Mouse (Mus musculus) embryonic stem cell, embryonic (primary cell): ENCODE data around the gene Aatk.

ENCODE experiments used
- CTCF ChIA-PET, 4 experiments: fragments of 300-600 bp in 2 of 4; fragments of 350-600 bp in 2 of 4; sonication (Branson Sonifier 250); formaldehyde crosslinking; loops; one replicate each; lab custom pipeline; 2022; ENCODE audit warnings: inconsistent platforms in 2 of 4; lab: Charles Lee
- POLR2A ChIA-PET, 4 experiments: fragments of 300-600 bp in 2 of 4; fragments of 350-600 bp in 2 of 4; sonication (Branson Sonifier 250); formaldehyde crosslinking; loops; one replicate each; lab custom pipeline; 2022; ENCODE audit warnings: antibody characterized with exemption in 4 of 4, inconsistent platforms in 1 of 4; lab: Charles Lee

Gene Aatk

DNA sequence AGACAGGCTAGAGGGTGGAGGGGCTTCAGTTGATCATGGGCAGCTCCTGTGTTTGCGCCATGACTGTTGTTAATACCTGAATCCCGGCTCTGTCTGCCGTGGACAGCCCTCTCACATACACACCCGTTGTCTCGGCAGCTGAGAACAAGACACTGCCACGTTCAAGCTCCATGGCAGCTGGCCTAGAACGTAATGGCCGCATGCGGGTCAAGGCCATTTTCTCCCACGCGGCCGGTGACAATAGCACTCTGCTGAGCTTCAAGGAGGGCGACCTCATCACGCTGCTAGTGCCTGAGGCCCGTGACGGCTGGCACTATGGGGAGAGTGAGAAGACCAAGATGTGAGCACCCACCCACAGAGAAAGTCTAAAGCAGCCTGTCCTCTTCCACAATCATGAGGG, 49.6 kb downstream of the Aatk start:
- CTCF ChIA-PET = interaction anchor here in 2 of 4 experiments (0.6 to 1.7 kb wide), 3 partner anchors 16 to 68 kb away, joined by 5 read pairs; no protein-coding TSS in a partner anchor
- POLR2A ChIA-PET = interaction anchor here in 2 of 4 experiments (0.9 to 3.8 kb wide), 5 partner anchors 9 to 60 kb away, joined by 3 to 14 read pairs (median 4); partner anchors contain the start of gene Baiap2 (in 2 of the 2)

DNA sequence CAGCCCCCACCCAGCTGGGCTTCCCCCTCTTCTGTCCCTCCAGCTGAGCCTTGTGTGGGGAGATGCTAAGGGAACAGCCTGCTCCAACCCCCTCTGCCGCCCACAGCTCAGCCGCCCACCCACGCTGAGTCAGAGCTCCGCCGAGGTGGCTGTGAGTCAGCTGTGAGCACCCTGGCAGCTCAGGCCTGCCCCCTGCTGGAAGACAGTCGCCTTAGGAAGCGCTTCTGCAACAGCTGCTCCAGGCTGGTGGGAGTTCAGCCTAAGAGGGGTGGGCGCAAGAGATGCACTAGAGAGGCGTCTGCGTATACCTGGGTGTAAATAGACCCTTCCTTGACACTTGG, 55.7 kb downstream of the Aatk start:
- ChIA-PET CTCF (interaction anchor here (0.5 to 2.7 kb wide), 70 partner anchors 9 to 984 kb away, joined by 3 to 46 read pairs (median 4); partner anchors contain the start of genes Chmp6 (in 2 of the 4), Baiap2 (in 1 of the 4) and Cep131 (in 1 of the 4)), POLR2A (interaction anchor here in 3 of 4 experiments (0.7 to 4.7 kb wide), 30 partner anchors 12 to 95 kb away, joined by 3 to 37 read pairs (median 3); partner anchors contain the start of genes Baiap2 (in 3 of the 3), Cep131 (in 1 of the 3) and Chmp6 (in 1 of the 3))

DNA sequence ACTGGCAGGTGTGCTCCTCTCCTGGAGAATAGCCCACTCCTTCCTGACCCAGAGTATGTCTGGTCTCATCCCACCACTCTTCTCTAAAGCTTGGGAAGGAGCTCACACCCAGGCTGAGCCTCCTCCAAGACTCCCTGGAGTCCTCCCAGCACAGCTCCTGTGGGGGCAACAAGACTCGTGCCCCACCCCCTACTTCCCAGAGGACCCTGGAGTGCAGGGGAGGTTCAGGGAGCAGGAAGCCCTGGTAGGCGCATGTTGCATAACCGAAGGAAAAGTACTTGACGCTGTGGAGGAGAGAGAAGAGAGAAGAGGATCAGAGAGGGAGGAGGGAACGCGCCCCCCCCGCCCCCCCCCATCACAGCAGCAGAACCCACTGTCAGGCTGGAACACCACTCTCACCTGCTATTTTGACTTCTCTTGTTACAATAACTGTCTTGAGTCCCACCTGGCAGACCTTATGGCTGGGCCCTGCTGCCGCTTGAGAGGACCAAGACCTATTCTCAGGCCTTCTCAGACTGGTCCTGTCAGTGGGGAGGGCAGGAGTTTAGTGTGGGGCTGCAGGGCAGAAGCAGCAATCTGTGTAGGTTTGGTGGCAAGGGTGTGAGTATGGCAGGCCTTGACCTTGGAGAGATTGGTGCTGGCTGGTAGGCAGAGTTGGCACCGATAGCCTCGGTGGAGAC, 56.2 kb downstream of the Aatk start:
- POLR2A ChIA-PET = interaction anchor here in 3 of 4 experiments (0.7 to 4.7 kb wide), 24 partner anchors 11 to 96 kb away, joined by 3 to 37 read pairs (median 4); partner anchors contain the start of genes Baiap2 (in 3 of the 3) and Cep131 (in 1 of the 3)
- CTCF ChIA-PET = interaction anchor here (0.5 to 2.7 kb wide), 64 partner anchors 8 to 984 kb away, joined by 3 to 46 read pairs (median 5); partner anchors contain the start of genes Chmp6 (in 2 of the 4), Baiap2 (in 1 of the 4) and Cep131 (in 1 of the 4)

DNA sequence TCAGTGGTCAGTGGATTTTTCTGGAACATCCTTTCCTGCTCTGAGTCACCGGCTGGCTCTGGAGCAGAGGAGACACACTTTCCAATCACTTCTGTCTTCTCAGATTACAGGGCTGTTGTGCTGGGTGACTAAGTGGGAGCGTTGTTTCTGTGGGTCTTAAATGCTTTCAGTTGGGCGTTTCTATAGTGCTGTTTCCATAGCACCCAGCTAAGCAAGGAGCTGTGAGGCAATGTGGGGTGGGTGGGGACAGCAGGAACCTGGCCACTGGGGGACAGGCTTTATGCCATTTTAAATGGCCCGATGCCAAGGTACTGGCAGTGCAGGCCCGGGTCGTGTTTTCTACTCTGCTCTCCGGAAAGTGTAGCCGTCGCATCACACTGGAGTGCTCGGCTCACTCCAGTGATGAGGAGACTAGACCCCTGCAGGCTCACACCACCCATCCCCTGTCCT, 57.8 kb downstream of the Aatk start:
- CTCF ChIA-PET = interaction anchor here in 1 of 4 experiments (0.6 kb wide), 1 partner anchor 27 kb away, joined by 3 read pairs; no protein-coding TSS in a partner anchor

DNA sequence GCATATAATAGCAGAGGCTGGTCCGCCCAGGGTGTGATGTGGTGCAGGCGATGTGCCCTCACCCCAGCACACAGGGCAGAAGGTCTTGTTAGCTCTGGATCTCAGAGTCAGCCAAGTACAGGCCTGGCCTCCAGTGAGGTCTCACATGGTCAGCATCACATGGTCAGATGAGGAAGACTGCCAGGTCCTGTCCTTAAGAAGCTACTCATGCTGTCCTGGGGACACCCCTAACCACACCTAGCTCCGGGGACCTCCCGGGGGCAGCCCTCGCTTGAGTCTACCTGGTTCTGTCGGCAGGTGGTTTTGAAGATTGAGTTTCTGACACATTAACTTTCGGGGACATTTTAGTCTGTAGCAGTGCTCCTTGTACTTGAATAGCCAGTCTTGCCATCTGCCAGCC, 58.6 kb downstream of the Aatk start:
- CTCF ChIA-PET = interaction anchor here in 1 of 4 experiments (0.7 kb wide), 1 partner anchor 52 kb away, joined by 3 read pairs; no protein-coding TSS in a partner anchor
- POLR2A ChIA-PET = interaction anchor here in 2 of 4 experiments (1.1 to 4.7 kb wide), 4 partner anchors 8 to 51 kb away, joined by 3 to 37 read pairs (median 9); partner anchors contain the start of gene Baiap2 (in 1 of the 2)

More for the DNA sequence above, 57.8 kb downstream of the Aatk start:
- POLR2A ChIA-PET = interaction anchor here in 2 of 4 experiments (0.6 to 4.7 kb wide), 5 partner anchors 9 to 560 kb away, joined by 3 to 37 read pairs (median 4); partner anchors contain the start of gene Baiap2 (in 1 of the 2)

DNA sequence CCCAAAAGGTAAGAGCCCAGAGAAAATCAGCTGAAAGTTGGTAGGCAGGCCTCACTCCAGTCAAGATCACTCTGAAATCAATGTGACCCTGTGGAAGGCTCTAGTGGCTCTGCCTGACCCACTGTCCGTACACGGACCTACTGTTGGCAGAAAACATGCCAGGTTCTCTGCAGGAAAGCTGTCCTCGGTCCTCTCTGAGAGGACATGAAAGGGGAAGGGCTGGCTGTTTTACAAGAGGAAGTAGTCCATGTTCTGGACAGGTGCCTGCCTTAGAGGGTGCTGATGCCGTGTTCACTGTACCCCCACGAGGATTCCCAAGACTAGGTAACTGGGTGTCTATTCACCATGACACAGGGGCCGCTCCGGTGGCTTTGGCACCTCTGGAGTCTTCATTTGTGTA, 59.1 kb downstream of the Aatk start:
- ChIA-PET POLR2A (interaction anchor here in 3 of 4 experiments (1.0 to 4.7 kb wide), 7 partner anchors 8 to 56 kb away, joined by 3 to 37 read pairs (median 6); partner anchors contain the start of gene Baiap2 (in 2 of the 3)), CTCF (interaction anchor here in 3 of 4 experiments (0.6 to 1.2 kb wide), 3 partner anchors 52 to 79 kb away, joined by 3 read pairs; no protein-coding TSS in a partner anchor)

DNA sequence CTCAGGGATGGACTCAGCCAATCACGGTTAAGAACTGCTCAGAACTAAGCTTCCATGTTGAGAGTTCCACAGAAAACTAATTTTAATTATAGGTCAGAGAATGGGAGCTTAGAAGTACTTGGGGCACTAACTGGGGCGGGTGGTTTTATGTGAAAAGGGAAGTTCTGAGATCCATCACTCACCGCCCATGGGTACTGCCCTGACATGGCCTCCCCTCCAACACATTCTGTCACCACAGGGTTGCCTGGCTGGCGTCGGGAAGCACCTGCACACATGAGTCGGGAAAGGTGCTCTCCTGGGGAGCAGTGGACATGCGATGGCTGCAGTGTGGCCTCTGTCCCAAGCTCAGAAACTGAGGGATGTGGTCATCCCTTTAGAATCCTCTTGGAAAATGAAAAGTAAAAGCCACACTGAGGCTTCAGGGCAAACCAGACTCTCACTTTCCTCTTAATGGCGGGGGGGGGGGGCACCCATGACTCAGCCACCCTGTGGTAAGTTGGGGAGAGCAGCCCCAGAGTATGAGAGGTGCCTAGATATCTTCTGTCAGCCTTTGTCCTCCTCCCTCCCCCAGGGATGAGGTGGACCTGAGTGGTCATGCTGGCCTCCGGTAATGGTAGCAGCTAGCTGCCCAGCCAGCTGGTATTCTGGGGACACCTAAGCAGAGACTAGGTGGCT, 60.1 kb downstream of the Aatk start:
- ChIA-PET POLR2A (interaction anchor here in 2 of 4 experiments (0.6 to 3.5 kb wide), 8 partner anchors 44 to 559 kb away, joined by 3 to 14 read pairs (median 5); partner anchors contain the start of genes Baiap2 (in 2 of the 2) and Oxld1 (in 1 of the 2)), CTCF (interaction anchor here in 2 of 4 experiments (0.8 to 1.2 kb wide), 2 partner anchors 44 to 78 kb away, joined by 3 to 4 read pairs; partner anchors contain the start of gene Baiap2 (in 1 of the 2))

DNA sequence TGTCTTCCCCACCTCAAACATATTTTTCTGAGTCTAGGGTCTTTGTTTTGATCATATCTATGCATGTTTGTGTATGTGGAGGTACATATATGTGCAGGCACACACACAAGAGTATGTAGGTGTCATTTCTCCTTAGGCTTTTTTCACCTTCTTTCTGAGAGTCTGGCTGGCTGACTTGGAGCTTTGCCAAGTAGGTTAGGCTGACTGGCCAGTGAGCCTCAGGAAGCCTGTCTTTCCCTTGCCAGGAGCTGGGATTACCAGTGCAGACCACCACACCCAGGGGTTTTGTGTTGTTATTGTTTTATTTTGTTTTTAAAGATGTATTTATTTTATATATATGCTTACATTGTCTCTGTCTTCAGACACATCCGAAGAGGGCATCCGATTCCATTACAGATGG, 63.8 kb downstream of the Aatk start:
- POLR2A ChIA-PET = interaction anchor here in 1 of 4 experiments (8.1 kb wide), 1 partner anchor 41 kb away, joined by 38 read pairs; the partner anchor contains the start of gene Baiap2
- CTCF ChIA-PET = interaction anchor here in 1 of 4 experiments (2.3 kb wide), 1 partner anchor 8 kb away, joined by 6 read pairs; no protein-coding TSS in a partner anchor

DNA sequence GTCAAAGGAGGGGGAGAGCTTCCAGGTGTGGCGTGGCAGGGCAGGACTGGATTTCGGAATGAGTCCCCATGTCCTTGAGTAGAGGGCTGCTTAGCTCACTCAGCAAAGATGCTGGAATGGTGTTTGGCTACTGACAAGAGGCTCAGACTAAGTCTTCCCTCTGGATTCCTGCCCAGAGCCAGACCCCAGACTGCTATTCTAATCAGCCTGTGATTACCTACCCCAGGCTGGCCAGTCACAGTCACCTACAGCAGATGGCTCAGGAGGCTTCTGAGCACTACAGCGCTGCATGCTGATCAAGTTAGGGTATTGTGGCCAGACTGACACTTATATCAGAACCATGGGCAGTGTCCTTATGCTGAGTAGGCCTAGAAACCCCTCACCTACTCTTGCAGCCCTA, 64.7 kb downstream of the Aatk start:
- ChIA-PET CTCF (interaction anchor here in 2 of 4 experiments (0.6 to 2.3 kb wide), 4 partner anchors 9 to 951 kb away, joined by 3 to 6 read pairs (median 4); no protein-coding TSS in a partner anchor), POLR2A (interaction anchor here in 3 of 4 experiments (1.0 to 8.1 kb wide), 5 partner anchors 40 to 62 kb away, joined by 3 to 38 read pairs (median 5); partner anchors contain the start of gene Baiap2 (in 3 of the 3))

DNA sequence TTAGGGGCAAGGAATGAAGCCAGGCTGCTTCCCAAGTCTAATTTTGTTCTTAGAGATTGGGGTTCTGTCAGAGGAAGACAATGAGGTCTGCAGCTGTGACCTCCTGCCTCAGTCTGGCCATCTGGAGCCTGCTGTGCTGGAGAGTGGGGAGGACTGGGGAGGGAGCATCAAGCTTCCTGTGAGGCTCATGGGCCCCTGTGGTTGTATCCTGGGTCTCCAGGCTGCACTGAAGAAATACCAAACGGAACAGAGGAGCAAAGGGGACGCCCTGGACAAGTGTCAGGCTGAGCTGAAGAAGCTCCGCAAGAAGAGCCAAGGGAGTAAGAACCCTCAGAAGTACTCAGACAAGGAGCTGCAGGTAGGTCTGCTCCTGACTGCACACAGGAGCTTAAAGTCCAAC, 65.2 kb downstream of the Aatk start:
- CTCF ChIA-PET = interaction anchor here in 2 of 4 experiments (0.6 to 2.3 kb wide), 4 partner anchors 10 to 950 kb away, joined by 3 to 6 read pairs (median 4); no protein-coding TSS in a partner anchor
- POLR2A ChIA-PET = interaction anchor here in 3 of 4 experiments (0.7 to 8.1 kb wide), 6 partner anchors 39 to 169 kb away, joined by 3 to 38 read pairs (median 4); partner anchors contain the start of genes Baiap2 (in 3 of the 3) and Slc38a10 (in 1 of the 3)

DNA sequence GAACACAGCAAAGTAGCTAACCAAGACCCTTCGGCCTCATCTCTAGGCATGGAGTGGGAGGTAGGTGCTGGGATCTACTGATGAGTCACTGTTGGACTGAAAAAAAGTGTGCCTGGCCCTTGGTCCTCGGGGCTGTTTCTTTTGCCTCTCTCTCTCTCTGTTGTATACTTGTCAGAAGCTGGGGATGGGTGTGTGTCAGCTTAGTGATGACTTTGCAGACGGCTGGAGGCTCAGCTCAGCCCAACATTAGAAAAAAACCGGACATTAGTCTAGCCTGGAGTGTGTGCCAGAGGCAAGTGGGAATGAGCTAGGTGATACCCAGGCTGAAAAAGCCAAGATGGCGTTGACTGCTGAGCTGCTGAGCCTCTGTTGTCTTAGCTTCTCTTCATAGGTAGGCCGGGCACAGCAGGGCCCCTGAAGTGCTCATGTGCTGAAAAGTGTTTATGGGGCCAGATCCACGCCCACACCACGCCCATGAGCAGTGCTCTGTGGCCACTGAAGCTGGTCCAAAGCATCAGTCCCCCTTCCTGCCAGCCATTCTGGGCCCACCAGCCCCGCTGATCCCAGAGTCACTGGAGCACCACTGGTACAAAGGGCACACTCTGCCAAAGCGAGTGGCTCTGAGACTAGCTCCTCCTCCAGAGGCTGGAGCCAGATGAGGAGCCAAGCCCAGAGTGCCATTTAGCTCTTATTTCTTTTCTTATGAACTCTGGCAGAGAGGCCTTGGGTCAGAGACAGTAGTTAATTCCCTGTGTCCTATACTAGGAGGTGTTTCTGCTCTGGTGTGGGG, 67.2 kb downstream of the Aatk start:
- CTCF ChIA-PET = interaction anchor here (0.5 to 2.1 kb wide), 9 partner anchors 12 to 605 kb away, joined by 3 to 12 read pairs (median 3); no protein-coding TSS in a partner anchor
- POLR2A ChIA-PET = interaction anchor here (0.5 to 8.1 kb wide), 19 partner anchors 9 to 362 kb away, joined by 3 to 38 read pairs (median 4); partner anchors contain the start of genes Baiap2 (in 3 of the 4) and Slc38a10 (in 1 of the 4)

DNA sequence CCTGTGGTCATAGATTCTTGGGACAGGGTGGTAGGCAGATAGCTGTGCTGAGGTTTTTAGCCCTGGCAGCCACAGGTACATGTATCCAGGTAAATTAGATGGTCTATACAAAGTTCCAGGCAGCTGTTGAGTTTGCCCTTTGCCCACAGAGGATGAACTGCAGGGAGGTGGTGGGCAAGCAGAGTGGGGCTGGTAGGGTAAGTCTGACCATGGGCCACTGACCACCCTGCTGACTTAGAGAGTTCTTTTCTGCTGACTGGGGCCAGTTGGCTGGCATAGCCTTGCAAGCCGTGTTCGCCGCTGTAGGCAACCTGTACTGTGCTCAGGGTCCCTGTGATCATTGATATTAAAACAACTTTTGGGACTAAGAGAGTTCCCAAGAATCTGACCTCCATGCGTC, 68.3 kb downstream of the Aatk start:
- ChIA-PET POLR2A (interaction anchor here in 3 of 4 experiments (1.3 to 8.1 kb wide), 4 partner anchors 20 to 37 kb away, joined by 3 to 38 read pairs (median 6); partner anchors contain the start of gene Baiap2 (in 2 of the 3)), CTCF (interaction anchor here in 1 of 4 experiments (0.5 kb wide), 1 partner anchor 29 kb away, joined by 8 read pairs; no protein-coding TSS in a partner anchor)

DNA sequence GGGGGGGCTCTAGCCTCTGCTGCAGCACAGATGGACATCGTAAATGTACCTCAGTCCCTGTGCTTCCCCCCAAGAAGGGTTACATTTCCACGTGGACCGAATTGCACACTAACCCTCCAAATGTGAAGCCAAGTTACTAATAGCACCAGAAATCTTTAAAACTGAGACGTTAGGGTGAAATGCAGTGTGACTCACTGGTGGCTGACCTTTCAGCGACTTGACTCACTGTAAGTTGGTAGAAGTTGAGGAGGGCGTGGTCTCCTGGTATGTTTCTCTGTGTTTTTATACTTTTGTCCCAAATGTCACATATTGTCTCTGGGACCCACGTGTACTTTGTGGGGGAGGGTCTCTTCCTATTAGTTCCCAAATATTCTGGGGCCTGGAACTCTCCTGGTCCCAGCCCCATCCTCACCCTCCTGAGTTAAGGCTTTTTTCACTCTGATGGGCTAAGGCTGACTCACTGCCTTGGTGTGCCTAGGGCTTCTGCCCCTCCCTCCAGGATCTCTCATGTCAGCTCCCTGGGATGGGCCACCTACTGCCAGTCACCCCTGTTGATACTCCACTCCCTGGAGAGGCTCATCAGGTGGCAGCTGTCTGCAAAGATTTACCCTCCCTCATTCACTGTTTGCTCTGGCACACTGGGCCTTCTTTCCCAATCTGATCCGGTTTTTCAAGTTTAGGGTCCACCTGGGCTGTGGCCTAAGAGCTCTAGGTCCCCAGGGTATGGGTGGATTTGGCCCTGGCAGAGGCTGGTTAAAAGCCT, 71.0 kb downstream of the Aatk start:
- ChIA-PET POLR2A (interaction anchor here in 2 of 4 experiments (0.7 to 8.1 kb wide), 5 partner anchors 12 to 38 kb away, joined by 3 to 38 read pairs (median 4); partner anchors contain the start of gene Baiap2 (in 2 of the 2)), CTCF (interaction anchor here in 1 of 4 experiments (0.6 to 1.5 kb wide), 2 partner anchors 27 to 59 kb away, joined by 3 read pairs; no protein-coding TSS in a partner anchor)

DNA sequence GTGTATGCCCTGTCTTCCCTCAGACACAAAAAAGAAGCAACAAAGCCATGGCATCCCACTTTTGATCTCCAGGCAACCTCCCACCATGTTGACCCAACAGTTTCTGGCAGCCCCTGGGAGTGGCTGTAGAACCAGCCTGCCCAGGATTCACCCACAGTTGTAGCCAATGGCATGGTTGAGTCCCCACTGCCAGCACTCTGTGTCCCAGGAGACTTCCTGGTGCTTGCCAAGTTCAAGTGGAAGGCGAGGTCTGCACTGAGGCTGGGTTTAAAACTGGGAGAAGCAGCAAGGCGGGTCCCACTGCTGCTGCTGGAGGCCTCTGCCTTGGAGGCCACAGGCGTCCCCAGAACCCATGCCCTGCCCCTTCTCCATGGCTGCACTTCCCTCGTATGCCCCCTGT, 73.2 kb downstream of the Aatk start:
- CTCF ChIA-PET = interaction anchor here in 1 of 4 experiments (0.7 kb wide), 1 partner anchor 470 kb away, joined by 8 read pairs; no protein-coding TSS in a partner anchor

More for the DNA sequence above, 73.2 kb downstream of the Aatk start:
- POLR2A ChIA-PET = interaction anchor here in 2 of 4 experiments (0.5 to 1.6 kb wide), 3 partner anchors 18 to 44 kb away, joined by 3 to 4 read pairs (median 3); no protein-coding TSS in a partner anchor
